Mouse (Mus musculus) MEL (cell line): Measurements from ENCODE around the gene Snd1.

Source experiments
- BHLHE40 ChIP-seq: IDR thresholded peaks from 2 replicates; pipeline ENCODE4 v1.6.1; 2012; ENCODE audit warnings: low read depth, mild to moderate bottlenecking, inconsistent platforms, low read length, improper control_type of control experiment, borderline replicate concordance
- CTCF ChIP-seq, 3 experiments: IDR thresholded peaks in 2 of 3; conservative IDR thresholded peaks in 1 of 3; 2 replicates each; pipeline ENCODE4 v1.5.1; 2011 to 2012; ENCODE audit warnings: low read length in 3 of 3, low read depth in 2 of 3, mild to moderate bottlenecking in 2 of 3, improper control_type of control experiment in 1 of 3, inconsistent platforms in 1 of 3, mixed read lengths in 1 of 3, moderate library complexity in 1 of 3; ENCODE audit not compliant: control insufficient read depth in 1 of 3, insufficient read depth in 1 of 3, poor library complexity in 1 of 3, severe bottlenecking in 1 of 3
- MAFK ChIP-seq: IDR thresholded peaks from 2 replicates; pipeline ENCODE4 v1.6.1; 2011; ENCODE audit warnings: low read depth, mild to moderate bottlenecking, low read length, improper control_type of control experiment, borderline replicate concordance
- NRF1 ChIP-seq: IDR thresholded peaks from 2 replicates; pipeline ENCODE4 v1.6.1; 2014; ENCODE audit warnings: low read depth, mild to moderate bottlenecking, inconsistent platforms, low read length, improper control_type of control experiment, moderate library complexity; ENCODE audit not compliant: poor library complexity, insufficient read depth, severe bottlenecking
- POLR2A ChIP-seq, 2 experiments: IDR thresholded peaks; 2 replicates each; pipeline ENCODE4 v1.6.1; 2011 to 2012; ENCODE audit warnings: low read length in 2 of 2, mild to moderate bottlenecking in 2 of 2, control low read depth in 1 of 2, improper control_type of control experiment in 1 of 2, low read depth in 1 of 2, moderate library complexity in 1 of 2; ENCODE audit not compliant: control insufficient read depth in 1 of 2, insufficient read depth in 1 of 2, poor library complexity in 1 of 2
- TCF12 ChIP-seq: IDR thresholded peaks from 2 replicates; pipeline ENCODE4 v1.6.1; 2014; ENCODE audit warnings: low read depth, mild to moderate bottlenecking, inconsistent platforms, low read length, improper control_type of control experiment, moderate library complexity

DNA sequence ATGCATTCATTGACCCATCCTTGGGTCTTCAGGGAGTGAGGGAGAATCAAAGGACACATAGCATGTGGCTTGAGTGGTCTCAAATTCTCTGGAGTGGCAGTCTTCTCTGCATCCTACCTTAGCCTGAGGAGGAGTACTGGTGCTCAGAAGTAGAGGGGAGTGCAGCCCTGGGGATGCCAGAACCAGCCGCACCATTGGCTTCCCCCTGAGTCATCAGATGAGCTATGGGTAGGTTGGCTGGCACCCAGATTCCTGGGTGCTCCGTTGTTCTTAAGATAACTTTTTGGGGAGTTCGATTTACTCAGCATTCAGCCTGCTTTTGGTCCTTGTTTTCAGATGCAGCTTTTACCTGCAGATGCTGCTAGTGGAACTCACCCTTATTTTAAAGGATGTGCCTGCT is 366.6 kb downstream of the Snd1 start:
- TF ChIP-seq CTCF (IDR thresholded peaks at IDR 0.05 in 2 of 3, conservative IDR thresholded peaks at IDR 0.05 in 1 of 3; ENCODE audit: control insufficient read depth in 1 of 3, insufficient read depth in 1 of 3, low read depth in 2 of 3, low read length in 3 of 3, poor library complexity in 1 of 3, severe bottlenecking in 1 of 3) (no peak), NRF1 (no peak), POLR2A (IDR thresholded peaks at IDR 0.05; ENCODE audit: control insufficient read depth in 1 of 2, insufficient read depth in 1 of 2, low read depth in 1 of 2, low read length in 2 of 2, poor library complexity in 1 of 2) (no peak), BHLHE40 (no peak), TCF12 (no peak), MAFK (no peak)
